Mouse (Mus musculus) kidney, embryonic 14.5 days (tissue): ENCODE data around the gene 1700088E04Rik. TPM values are rescaled to one million over a fixed set of nuclear protein-coding genes. Genes with fewer than 3 reads are reported as not detected.
A peak's percentile ranks its signal among the peaks of the same experiment; 100 is the strongest.

Experiments used
- ATAC-seq: fragments of 200-750 bp; cut with Nextera tagmentation; 2 replicates; pipeline ENCODE4 v1.8.0; 2017; ENCODE audit warnings: moderate number of reproducible peaks, mild to moderate bottlenecking, moderate TSS enrichment, moderate library complexity; ENCODE audit not compliant: low FRiP score, low TSS enrichment
- H3K27ac ChIP-seq: fragments of 300-500 bp; sonication (generic); 2 replicates; pipeline ENCODE4 v1.5.1; 2014; ENCODE audit warnings: low read depth, mild to moderate bottlenecking, low read length, moderate library complexity, mixed read lengths
- H3K27me3 ChIP-seq: fragments of 300-500 bp; sonication (generic); 2 replicates; pipeline ENCODE4 v1.6.1; 2014; ENCODE audit warnings: mild to moderate bottlenecking, low read length; ENCODE audit not compliant: control insufficient read depth, insufficient read depth
- H3K36me3 ChIP-seq: fragments of 300-500 bp; sonication (generic); 2 replicates; pipeline ENCODE4 v1.6.1; 2014; ENCODE audit warnings: low read length, mixed read lengths; ENCODE audit not compliant: control insufficient read depth, insufficient read depth
- H3K4me1 ChIP-seq: fragments of 300-500 bp; sonication (generic); 2 replicates; pipeline ENCODE4 v1.6.1; 2014; ENCODE audit warnings: low read length, mixed read lengths; ENCODE audit not compliant: control insufficient read depth, insufficient read depth
- H3K4me2 ChIP-seq: fragments of 300-500 bp; sonication (generic); replicated peaks from 2 replicates; pipeline ENCODE4 v1.6.1; 2014; ENCODE audit warnings: low read depth, mild to moderate bottlenecking, low read length
- H3K4me3 ChIP-seq: fragments of 300-500 bp; sonication (generic); 2 replicates; pipeline ENCODE4 v1.5.1; 2014; ENCODE audit warnings: mild to moderate bottlenecking, low read length
- H3K9ac ChIP-seq: fragments of 300-500 bp; sonication (generic); 2 replicates; pipeline ENCODE4 v1.6.1; 2014; ENCODE audit warnings: low read depth, mild to moderate bottlenecking, low read length, moderate library complexity
- H3K9me3 ChIP-seq: fragments of 300-500 bp; sonication (generic); 2 replicates; pipeline ENCODE4 v1.6.1; 2016; ENCODE audit warnings: low read length; ENCODE audit not compliant: control insufficient read depth
- WGBS: fragments of 180-500 bp; shearing (Covaris S2); extraction: QIAGEN DNeasy Blood & Tissue Kit; methylation state at CpG from one replicate; pipeline ENCODE4 v1.1.7; 2014; 5-methylcytosine and 5-hydroxymethylcytosine counted together
- polyA plus RNA-seq: library from polyadenylated mRNA; unstranded; fragments of >200 nt; fragmentation: Nextera tagmentation; extraction: Ambion mirVana; gene quantifications from 2 replicates; pipeline ENCODE4 v1.2.1, GENCODE M21; 2014

1700088E04Rik gene
- polyA plus RNA-seq, 1 experiment from 2014 or later: 8.8 TPM

GRCm38 (mm10) chr15:79155572-79155971 lies 14.5 kb upstream of the 1700088E04Rik start:
- Histone ChIP-seq H3K9me3 (no peaks in the 10 kb centered on the region), H3K9ac (no peak overlapping the region), H3K4me2 (no peak overlapping the region), H3K27me3 (peaks cover 4% of the 10 kb centered on the region; the same call in 1 of the 2 replicates), H3K27ac (no peak overlapping the region), H3K36me3 (peaks cover 19% of the 10 kb centered on the region), H3K4me1 (no peaks in the 10 kb centered on the region), H3K4me3 (no peak overlapping the region)
- 24% methylated on average over 3 of the region's 3 CpGs for WGBS
- no peak for ATAC-seq

GRCm38 (mm10) chr15:79152709-79153108 lies 11.7 kb upstream of the 1700088E04Rik start:
- ATAC-seq: no peak
- 54% methylated on average over 6 of the region's 6 CpGs for WGBS
- H3K4me2 ChIP-seq: no peak overlapping the region
- no peak overlapping the region for H3K27ac ChIP-seq
- no peak overlapping the region for H3K4me3 ChIP-seq
- peaks cover 40% of the 10 kb centered on the region for H3K36me3 ChIP-seq
- no peaks in the 10 kb centered on the region for H3K9me3 ChIP-seq
- no peak overlapping the region for H3K9ac ChIP-seq
- H3K27me3 ChIP-seq: no peaks in the 10 kb centered on the region
- H3K4me1 ChIP-seq: no peaks in the 10 kb centered on the region

GRCm38 (mm10) chr15:79151881-79152280 lies 10.8 kb upstream of the 1700088E04Rik start:
- Histone ChIP-seq H3K36me3 (peaks cover 48% of the 10 kb centered on the region), H3K4me1 (no peaks in the 10 kb centered on the region), H3K9me3 (no peaks in the 10 kb centered on the region), H3K27ac (no peak overlapping the region), H3K4me3 (no peak overlapping the region), H3K4me2 (no peak overlapping the region), H3K9ac (no peak overlapping the region), H3K27me3 (no peaks in the 10 kb centered on the region)
- no peak for ATAC-seq
- 83% methylated on average over 8 of the region's 8 CpGs for WGBS

- Histone ChIP-seq H3K9ac (no peak overlapping the region), H3K27me3 (no peaks in the 10 kb centered on the region), H3K27ac (no peak overlapping the region), H3K36me3 (peaks cover 76% of the 10 kb centered on the region), H3K4me3 (no peak overlapping the region), H3K4me1 (no peaks in the 10 kb centered on the region), H3K9me3 (no peaks in the 10 kb centered on the region), H3K4me2 (no peak overlapping the region)
- WGBS: 49% methylated on average over 7 of the region's 7 CpGs
- peak; percentile 81 for ATAC-seq
Measured at GRCm38 (mm10) chr15:79148533-79148932, 7.5 kb upstream of the 1700088E04Rik start.

GRCm38 (mm10) chr15:79145522-79145921 lies 4.5 kb upstream of the 1700088E04Rik start:
- Histone ChIP-seq H3K4me3 (no peak overlapping the region), H3K4me2 (no peak overlapping the region), H3K4me1 (peaks cover 10% of the 10 kb centered on the region), H3K27me3 (no peaks in the 10 kb centered on the region), H3K9me3 (no peaks in the 10 kb centered on the region), H3K36me3 (peaks cover 57% of the 10 kb centered on the region), H3K27ac (no peak overlapping the region), H3K9ac (no peak overlapping the region)
- WGBS: 95% methylated on average over 7 of the region's 7 CpGs
- ATAC-seq: no peak

GRCm38 (mm10) chr15:79144021-79144420 lies 3.0 kb upstream of the 1700088E04Rik start:
- no peak overlapping the region for H3K4me3 ChIP-seq
- WGBS: 67% methylated on average over 8 of the region's 8 CpGs
- H3K36me3 ChIP-seq: peaks cover 47% of the 10 kb centered on the region
- H3K9ac ChIP-seq: no peak overlapping the region
- no peak for ATAC-seq
- no peak overlapping the region for H3K27ac ChIP-seq
- H3K4me2 ChIP-seq: no peak overlapping the region
- H3K4me1 ChIP-seq: peaks cover 10% of the 10 kb centered on the region
- H3K27me3 ChIP-seq: no peaks in the 10 kb centered on the region
- no peaks in the 10 kb centered on the region for H3K9me3 ChIP-seq

GRCm38 (mm10) chr15:79143316-79143715 lies 2.3 kb upstream of the 1700088E04Rik start:
- Histone ChIP-seq H3K27me3 (no peaks in the 10 kb centered on the region), H3K9ac (no peak overlapping the region), H3K36me3 (peaks cover 42% of the 10 kb centered on the region), H3K9me3 (no peaks in the 10 kb centered on the region), H3K4me3 (no peak overlapping the region), H3K4me1 (peaks cover 10% of the 10 kb centered on the region), H3K27ac (no peak overlapping the region), H3K4me2 (no peak overlapping the region)
- WGBS: 84% methylated on average over 12 of the region's 12 CpGs
- ATAC-seq: no peak

GRCm38 (mm10) chr15:79141566-79141917 lies 489 bp upstream of the 1700088E04Rik start:
- Histone ChIP-seq H3K4me3 (peak overlapping the region; percentile 97), H3K36me3 (peaks cover 25% of the 10 kb centered on the region), H3K4me1 (peaks cover 10% of the 10 kb centered on the region), H3K27ac (no peak overlapping the region), H3K4me2 (peak overlapping the region; percentile 67), H3K9me3 (no peaks in the 10 kb centered on the region), H3K27me3 (no peaks in the 10 kb centered on the region), H3K9ac (peak overlapping the region; percentile 75)
- 2% methylated on average over 7 of the region's 7 CpGs for WGBS
- ATAC-seq: peak; percentile 16

GRCm38 (mm10) chr15:79139640-79140039 lies 1.4 kb downstream of the 1700088E04Rik start:
- H3K4me3 ChIP-seq: no peak overlapping the region
- H3K9me3 ChIP-seq: no peaks in the 10 kb centered on the region
- no peak for ATAC-seq
- no peak overlapping the region for H3K27ac ChIP-seq
- peaks cover 13% of the 10 kb centered on the region for H3K4me1 ChIP-seq
- WGBS: 62% methylated on average over 10 of the region's 10 CpGs
- H3K9ac ChIP-seq: no peak overlapping the region
- H3K36me3 ChIP-seq: peaks cover 6% of the 10 kb centered on the region
- H3K27me3 ChIP-seq: no peaks in the 10 kb centered on the region
- no peak overlapping the region for H3K4me2 ChIP-seq
